Comparison of ENCODE assay signal across 8 mouse cellular contexts in the genomic region with DNA sequence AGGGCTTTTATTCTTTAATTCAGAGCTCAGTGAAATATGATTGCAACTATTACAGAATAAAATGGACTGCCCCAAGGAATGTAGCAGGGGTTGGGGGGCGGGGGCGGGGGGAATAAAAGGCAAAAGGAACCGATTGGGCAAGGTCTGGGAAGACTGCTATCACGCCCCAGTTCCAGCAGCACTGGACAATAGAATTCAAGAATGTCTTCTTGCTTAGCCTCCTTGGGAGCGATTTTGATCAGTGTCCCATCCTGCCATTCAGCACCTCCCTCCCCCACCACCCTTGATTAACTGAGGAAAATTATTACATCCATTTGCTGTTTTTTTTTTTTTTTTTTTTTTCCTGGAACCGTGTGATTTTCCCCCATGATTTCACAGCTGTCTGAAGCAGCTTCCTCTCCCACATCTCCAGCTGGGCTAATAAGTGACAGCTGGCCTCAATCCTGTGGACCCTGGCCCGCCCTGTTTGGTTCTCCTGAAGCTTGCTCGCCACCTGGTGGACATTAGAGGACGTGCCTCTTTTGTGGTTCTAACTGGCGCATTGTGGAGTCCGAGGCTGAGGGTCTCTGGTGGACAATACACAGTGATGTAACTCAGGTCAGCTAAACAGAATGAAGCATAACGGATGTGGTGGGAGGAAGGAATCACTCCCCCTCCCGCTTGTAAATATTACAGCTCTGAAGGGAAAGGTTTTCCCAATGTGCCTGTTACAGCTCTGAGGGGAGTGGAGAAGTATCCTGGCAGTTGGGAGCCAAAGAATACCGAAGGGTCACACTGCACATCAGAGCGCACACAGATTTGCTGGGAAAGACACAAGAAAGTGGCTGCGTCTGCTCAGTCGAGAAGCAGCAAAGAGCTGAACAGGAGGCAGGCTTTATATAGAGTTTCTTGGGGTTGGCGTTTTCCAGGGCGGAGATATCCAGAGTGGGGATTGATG. TPM values are rescaled to one million over a fixed set of nuclear protein-coding genes. Genes with fewer than 3 reads are reported as not detected.
DNase-seq lines count a peak whose midpoint lies in the region; ATAC-seq and TF ChIP-seq lines count a peak whose summit lies in the region.

No protein-coding gene starts in this region.

- H3K27ac ChIP-seq in forebrain, embryonic 13.5 days: no peak overlapping the region
- H3K27ac ChIP-seq in liver, postnatal 0 days (ENCODE audit: low read depth): no peak overlapping the region
- 0 out of 2 replicates have a peak overlapping the region, but pooled peaks have one; percentile 41 for H3K27ac ChIP-seq in neural tube, embryonic 15.5 days (replicated peaks)

- no peak overlapping the region for H3K9ac ChIP-seq in forebrain, embryonic 13.5 days
- no peak overlapping the region for H3K9ac ChIP-seq in liver, postnatal 0 days (replicated peaks)
- no peak overlapping the region for H3K9ac ChIP-seq in neural tube, embryonic 15.5 days (replicated peaks)

- peak; percentile 95 for ATAC-seq in forebrain, embryonic 13.5 days
- peak; percentile 70 for ATAC-seq in liver, postnatal 0 days
- peak; percentile 94 for ATAC-seq in neural tube, embryonic 15.5 days (ENCODE audit: low FRiP score)

- no peak overlapping the region for H3K4me3 ChIP-seq in C2C12 (ENCODE audit: insufficient read depth, poor library complexity, severe bottlenecking)
- H3K4me3 ChIP-seq in forebrain, embryonic 13.5 days: no peak overlapping the region
- H3K4me3 ChIP-seq in liver, postnatal 0 days (ENCODE audit: low read depth, low read length): no peak overlapping the region
- no peak overlapping the region for H3K4me3 ChIP-seq in neural tube, embryonic 15.5 days (replicated peaks)

- H3K79me2 ChIP-seq in C2C12 (ENCODE audit: control insufficient read depth, insufficient read depth): no peaks in the 10 kb centered on the region

- H3K4me1 ChIP-seq in forebrain, embryonic 13.5 days: peaks cover 10% of the 10 kb centered on the region; the same call in 1 of the 2 replicates
- H3K4me1 ChIP-seq in liver, postnatal 0 days (ENCODE audit: insufficient read depth): no peaks in the 10 kb centered on the region
- H3K4me1 ChIP-seq in neural tube, embryonic 15.5 days: peaks cover 15% of the 10 kb centered on the region

- H3K9me3 ChIP-seq in forebrain, embryonic 13.5 days (replicated peaks): no peaks in the 10 kb centered on the region
- no peaks in the 10 kb centered on the region for H3K9me3 ChIP-seq in liver, postnatal 0 days (ENCODE audit: low read length)
- H3K9me3 ChIP-seq in neural tube, embryonic 15.5 days (replicated peaks): no peaks in the 10 kb centered on the region

- no peaks in the 10 kb centered on the region for H3K36me3 ChIP-seq in C2C12 (ENCODE audit: control insufficient read depth, insufficient read depth)
- H3K36me3 ChIP-seq in forebrain, embryonic 13.5 days (ENCODE audit: poor library complexity, severe bottlenecking): no peaks in the 10 kb centered on the region
- H3K36me3 ChIP-seq in liver, postnatal 0 days (replicated peaks; ENCODE audit: insufficient read depth, low read length): no peaks in the 10 kb centered on the region
- H3K36me3 ChIP-seq in neural tube, embryonic 15.5 days: no peaks in the 10 kb centered on the region

- TF ChIP-seq EP300 in liver, postnatal 0 days (IDR thresholded peaks at IDR 0.05; ENCODE audit: low read depth): no peak

- H3K4me2 ChIP-seq in forebrain, embryonic 13.5 days: peak overlapping the region; percentile 27; the same call in 1 of the 2 replicates
- no peak overlapping the region for H3K4me2 ChIP-seq in liver, postnatal 0 days (ENCODE audit: low read depth, low read length)
- peak overlapping the region; percentile 38 for H3K4me2 ChIP-seq in neural tube, embryonic 15.5 days

- no peaks in the 10 kb centered on the region for H3K79me3 ChIP-seq in C2C12 (ENCODE audit: low read depth)

- peak; percentile 46 for TF ChIP-seq CTCF in C2C12 (IDR thresholded peaks at IDR 0.05; ENCODE audit: control insufficient read depth, insufficient read depth, insufficient read length)
- TF ChIP-seq CTCF in liver, postnatal 0 days (IDR thresholded peaks at IDR 0.05; ENCODE audit: low read depth): peak; percentile 93

- intact Hi-C loops in heart, postnatal 10 days (cut with DNase I): loop anchor here (1.0 to 5.0 kb wide), 3 partner anchors 134 to 195 kb away; no protein-coding TSS in a partner anchor

- 35% methylated on average over 19 of the region's 19 CpGs for WGBS in forebrain, embryonic 13.5 days
- 35% methylated on average over 19 of the region's 19 CpGs for WGBS in liver, postnatal 0 days (ENCODE audit: insufficient replicate concordance)
- 32% methylated on average over 19 of the region's 19 CpGs for WGBS in neural tube, embryonic 15.5 days

- DNase-seq in c-Kit-positive CD71-positive TER-119-positive erythroid progenitor cells, embryonic 14.5 days (ENCODE audit: low spot score): peak; percentile 29
- peak; percentile 83 to 91 for DNase-seq in heart, postnatal 10 days
- peak; percentile 92 to 94 for DNase-seq in kidney, postnatal 4 days
- peak; percentile 73 for DNase-seq in liver, postnatal 0 days
- peak; percentile 18 to 35 for DNase-seq in thymus, adult 18-20 months

- H3K27me3 ChIP-seq in C2C12 (ENCODE audit: control insufficient read depth, insufficient read depth, insufficient read length): no peaks in the 10 kb centered on the region
- no peaks in the 10 kb centered on the region for H3K27me3 ChIP-seq in forebrain, embryonic 13.5 days
- H3K27me3 ChIP-seq in liver, postnatal 0 days (ENCODE audit: insufficient read depth, low read length): no peaks in the 10 kb centered on the region
- no peaks in the 10 kb centered on the region for H3K27me3 ChIP-seq in neural tube, embryonic 15.5 days (replicated peaks)

- H3ac ChIP-seq in C2C12 (ENCODE audit: control insufficient read depth, insufficient read length, low read depth): no peak overlapping the region

TF ChIP-seq in C2C12, 6 proteins besides CTCF, POLR2A, EP300 and RAD21:
- TF ChIP-seq MYOG (IDR thresholded peaks at IDR 0.05; ENCODE audit: control insufficient read depth, extremely low read depth, insufficient read length): no peak
- TF ChIP-seq FOSL1 (IDR thresholded peaks at IDR 0.05; ENCODE audit: insufficient read depth, low read length, poor library complexity, severe bottlenecking): no peak
- TF ChIP-seq CEBPB (IDR thresholded peaks at IDR 0.05; ENCODE audit: low read depth): no peak
- TF ChIP-seq MYOD1 (IDR thresholded peaks at IDR 0.05; ENCODE audit: control insufficient read depth, insufficient read length, low read depth): no peak
- no peak for TF ChIP-seq MAX (IDR thresholded peaks at IDR 0.05)
- no peak for TF ChIP-seq USF1 (IDR thresholded peaks at IDR 0.05; ENCODE audit: low read depth)
TF ChIP-seq in C2C12: peak in this region for 0.

RNA-seq across cellular contexts. Expression of a gene that starts 42.1 kb away (rescaled TPM):
- polyA plus RNA-seq in C2C12 (2012; fragmentation: generic; extraction: Trizol): not detected
- polyA plus RNA-seq in forebrain, embryonic 13.5 days (2015; fragmentation: Nextera tagmentation; extraction: Ambion mirVana): 0.05 TPM in 1 of 2 replicates, not detected in the other
- total RNA-seq in heart, postnatal 10 days (2021): not detected
- polyA plus RNA-seq in liver, postnatal 0 days (2015; fragmentation: Nextera tagmentation; extraction: Ambion mirVana): 0.06 TPM in 1 of 2 replicates, not detected in the other
- 0.06 and 6.6 TPM in 2 replicates for polyA plus RNA-seq in neural tube, embryonic 15.5 days (2015; fragmentation: Nextera tagmentation; extraction: Ambion mirVana)

Comparison
In these comparisons a context has a peak if more than half of its experiments do, and no peak if none do; other contexts are left out.
1. DNase-seq: peak in every context shown above with its lines; median percentile 93 in kidney, postnatal 4 days; 87 in heart, postnatal 10 days; 73 in liver, postnatal 0 days; 29 in c-Kit-positive CD71-positive TER-119-positive erythroid progenitor cells, embryonic 14.5 days; 26 in thymus, adult 18-20 months.